Mouse (Mus musculus) small intestine, adult 2 months (tissue): ENCODE data around the gene Taco1.

Source experiments
- CTCF ChIP-seq: fragments of 200-500 bp; IDR thresholded peaks from 2 replicates; pipeline ENCODE4 v1.5.1; 2012; ENCODE audit warnings: low read depth, mild to moderate bottlenecking, control low read depth, inconsistent platforms, low read length, moderate library complexity, mixed read lengths; ENCODE audit not compliant: insufficient replicate concordance, insufficient read length; ENCODE audit errors: extremely low read depth
- POLR2A ChIP-seq: fragments of 200-500 bp; IDR thresholded peaks from 2 replicates; pipeline ENCODE4 v1.6.1; 2012; ENCODE audit warnings: low read depth, mild to moderate bottlenecking, control low read depth, inconsistent platforms, low read length, moderate library complexity

DNA sequence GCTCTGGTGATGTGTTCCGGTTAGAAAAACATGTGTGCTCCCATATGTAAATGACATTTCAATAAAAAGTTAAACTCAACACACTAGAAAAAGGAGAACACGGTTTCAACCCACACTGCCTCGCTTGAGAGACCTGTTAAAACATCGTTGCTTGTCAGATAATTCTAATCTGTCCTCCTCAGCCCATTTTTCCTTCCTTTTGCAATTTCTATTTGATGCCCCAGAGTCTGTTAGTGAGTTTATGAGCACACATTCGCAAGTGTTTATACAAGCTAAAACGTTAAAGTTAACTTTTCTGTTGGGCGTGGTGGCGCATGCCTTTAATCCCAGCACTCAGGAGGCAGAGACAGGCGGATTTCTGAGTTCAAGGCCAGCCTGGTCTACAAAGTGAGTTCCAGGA lies 30.9 kb upstream of the Taco1 start:
- TF ChIP-seq POLR2A (no peak), CTCF (no peak)
